Mouse (Mus musculus) forebrain, postnatal 0 days (tissue): ENCODE data around the gene Tnip3. TPM values are rescaled to one million over a fixed set of nuclear protein-coding genes. Genes with fewer than 3 reads are reported as not detected.

ENCODE experiments used
- ATAC-seq: fragments of 200-750 bp; cut with Nextera tagmentation; 2 replicates; pipeline ENCODE4 v1.8.0; 2017; ENCODE audit warnings: mild to moderate bottlenecking, moderate library complexity
- DNase-seq: peaks from one replicate; pipeline ENCODE4 v3.0.0-alpha.2; 2015
- H3K27ac ChIP-seq: fragments of 300-500 bp; sonication (generic); 2 replicates; pipeline ENCODE4 v1.5.1; 2014; ENCODE audit warnings: low read depth, mild to moderate bottlenecking, antibody characterized with exemption, low read length, moderate library complexity, mixed read lengths
- H3K27me3 ChIP-seq: fragments of 300-500 bp; sonication (generic); 2 replicates; pipeline ENCODE4 v1.6.1; 2014; ENCODE audit warnings: mild to moderate bottlenecking, low read length, mixed read lengths; ENCODE audit not compliant: insufficient read depth
- H3K36me3 ChIP-seq: fragments of 300-500 bp; sonication (generic); 2 replicates; pipeline ENCODE4 v1.6.1; 2014; ENCODE audit warnings: mild to moderate bottlenecking, moderate library complexity; ENCODE audit not compliant: insufficient read depth
- H3K4me1 ChIP-seq: fragments of 300-500 bp; sonication (generic); 2 replicates; pipeline ENCODE4 v1.6.1; 2014; ENCODE audit warnings: antibody characterized with exemption; ENCODE audit not compliant: insufficient read depth
- H3K4me2 ChIP-seq: fragments of 300-500 bp; sonication (generic); 2 replicates; pipeline ENCODE4 v1.6.1; 2014; ENCODE audit warnings: low read depth, mild to moderate bottlenecking, moderate library complexity
- H3K4me3 ChIP-seq: fragments of 300-500 bp; sonication (generic); 2 replicates; pipeline ENCODE4 v1.5.1; 2014; ENCODE audit warnings: low read depth, low read length, mixed read lengths
- H3K9ac ChIP-seq: fragments of 300-500 bp; sonication (generic); 2 replicates; pipeline ENCODE4 v1.6.1; 2014; ENCODE audit warnings: mild to moderate bottlenecking
- H3K9me3 ChIP-seq: fragments of 300-500 bp; sonication (generic); 2 replicates; pipeline ENCODE4 v1.6.1; 2016; ENCODE audit warnings: low read length
- CTCF ChIP-seq: sonication (generic); IDR thresholded peaks from 2 replicates; pipeline ENCODE4 v1.5.1; 2016; ENCODE audit warnings: antibody characterized with exemption, control low read depth, low read depth
- WGBS: fragments of 180-500 bp; shearing (Covaris S2); extraction: QIAGEN DNeasy Blood & Tissue Kit; methylation state at CpG from one replicate; pipeline ENCODE4 v1.1.7; 2014; 5-methylcytosine and 5-hydroxymethylcytosine counted together
- polyA plus RNA-seq: library from polyadenylated mRNA; unstranded; fragments of >200 nt; fragmentation: Nextera tagmentation; extraction: Ambion mirVana; gene quantifications from 2 replicates; pipeline ENCODE4 v1.2.1, GENCODE M21; 2015
- total RNA-seq: library from RNA; depleted of rRNA; stranded (reverse); fragments of >200 nt; gene quantifications from 2 replicates; pipeline ENCODE4 v1.2.3, GENCODE M21; 2014

Gene Tnip3
- total and polyA plus RNA-seq, 2 experiments from 2014 or later, result 0.07 TPM; not detected in 1

DNA sequence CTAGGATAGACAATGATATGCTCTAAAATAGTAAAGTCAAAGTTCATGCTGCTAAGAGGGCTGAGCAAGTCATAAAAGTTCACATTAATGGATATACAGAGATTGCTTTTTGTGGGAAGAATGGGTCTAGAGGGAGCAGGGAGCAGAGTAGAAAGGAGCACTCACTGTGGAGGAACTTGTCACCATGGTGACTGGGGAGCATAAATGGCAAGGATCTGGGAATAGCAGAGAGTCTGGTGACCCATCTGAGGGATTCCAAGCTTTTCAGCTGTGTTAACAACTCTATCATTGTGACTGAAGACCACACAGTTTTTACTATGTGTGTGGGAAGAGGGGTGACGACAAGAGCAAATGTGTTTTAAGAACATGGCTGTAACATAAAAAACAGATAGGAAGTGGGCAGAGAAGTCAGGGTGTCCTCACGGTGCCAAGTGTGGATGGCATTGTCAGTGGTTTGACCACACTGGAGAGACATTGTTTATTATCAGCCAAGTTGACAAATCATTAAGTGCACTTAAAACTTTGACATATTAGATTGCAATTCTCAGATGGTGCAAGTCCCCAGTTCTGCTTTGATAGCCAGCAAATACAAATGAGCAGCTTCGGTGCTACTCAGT, 6.2 kb downstream of the Tnip3 start:
- peak; percentile 77 for ATAC-seq
- no peak for DNase-seq
- no peaks in the 10 kb centered on the region for H3K36me3 ChIP-seq
- H3K9me3 ChIP-seq, result no peaks in the 10 kb centered on the region
- no peak overlapping the region for H3K4me3 ChIP-seq
- WGBS, result 64% methylated on average over 3 of the region's 3 CpGs
- no peaks in the 10 kb centered on the region for H3K27me3 ChIP-seq
- H3K4me1 ChIP-seq, result no peaks in the 10 kb centered on the region
- H3K9ac ChIP-seq, result no peak overlapping the region
- H3K27ac ChIP-seq, result no peak overlapping the region
- no peak for TF ChIP-seq CTCF
- no peak overlapping the region for H3K4me2 ChIP-seq

DNA sequence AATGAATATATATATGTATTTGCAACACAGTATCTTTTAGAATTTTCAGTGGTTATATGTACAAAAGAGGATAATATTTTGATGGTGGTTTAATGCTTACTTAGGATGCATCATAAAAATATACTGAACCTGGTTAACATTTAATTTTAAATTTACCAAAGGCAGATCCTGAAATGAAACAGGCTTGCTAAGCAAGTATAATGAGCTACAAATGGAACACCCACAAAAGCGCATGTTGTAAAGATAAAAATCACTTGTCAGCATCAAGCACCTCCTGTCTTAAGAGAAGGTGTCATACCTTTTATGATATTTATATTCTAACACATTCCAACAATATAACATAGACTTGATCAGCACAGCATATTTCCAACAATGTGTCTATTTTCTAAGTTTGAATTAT, 8.6 kb downstream of the Tnip3 start:
- H3K27me3 ChIP-seq, result no peaks in the 10 kb centered on the region
- no peaks in the 10 kb centered on the region for H3K4me1 ChIP-seq
- H3K4me3 ChIP-seq, result no peak overlapping the region
- TF ChIP-seq CTCF, result no peak
- 85% methylated on average over 1 of the region's 1 CpGs for WGBS
- DNase-seq, result no peak
- no peaks in the 10 kb centered on the region for H3K36me3 ChIP-seq
- no peak overlapping the region for H3K27ac ChIP-seq
- no peaks in the 10 kb centered on the region for H3K9me3 ChIP-seq
- no peak for ATAC-seq
- H3K9ac ChIP-seq, result no peak overlapping the region
- H3K4me2 ChIP-seq, result no peak overlapping the region

DNA sequence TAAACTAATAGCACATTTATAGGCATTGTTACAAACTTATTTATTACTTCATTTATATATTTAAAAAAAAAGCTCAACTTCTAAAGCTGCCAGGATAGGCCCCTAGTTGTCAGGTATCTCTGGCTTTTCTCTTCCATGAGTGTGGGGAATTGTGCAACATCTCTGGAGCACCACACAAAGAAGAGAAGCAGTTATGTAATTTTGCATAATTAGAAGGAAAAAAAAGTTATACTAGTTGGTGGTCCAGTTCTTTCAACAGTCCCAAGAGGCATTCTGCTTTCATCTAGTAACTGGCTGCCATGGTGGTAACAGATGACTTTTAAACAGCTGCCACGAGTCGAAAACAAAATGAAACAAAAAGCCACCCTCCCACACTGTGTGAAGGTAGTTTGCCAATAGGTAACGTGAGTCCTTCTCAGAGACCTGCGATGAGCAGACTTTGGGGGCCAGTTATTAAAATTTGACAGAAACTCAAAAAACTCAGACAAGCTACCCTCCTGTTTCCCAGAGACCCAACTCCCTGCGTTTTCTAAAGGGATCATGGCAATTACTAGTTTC, 12.3 kb downstream of the Tnip3 start:
- Histone ChIP-seq H3K9me3 (no peaks in the 10 kb centered on the region), H3K27ac (no peak overlapping the region), H3K4me1 (no peaks in the 10 kb centered on the region), H3K4me2 (no peak overlapping the region), H3K4me3 (no peak overlapping the region), H3K9ac (no peak overlapping the region), H3K36me3 (no peaks in the 10 kb centered on the region), H3K27me3 (no peaks in the 10 kb centered on the region)
- WGBS, result 74% methylated on average over 5 of the region's 5 CpGs
- ATAC-seq (no peak), DNase-seq (no peak)
- TF ChIP-seq CTCF, result no peak

DNA sequence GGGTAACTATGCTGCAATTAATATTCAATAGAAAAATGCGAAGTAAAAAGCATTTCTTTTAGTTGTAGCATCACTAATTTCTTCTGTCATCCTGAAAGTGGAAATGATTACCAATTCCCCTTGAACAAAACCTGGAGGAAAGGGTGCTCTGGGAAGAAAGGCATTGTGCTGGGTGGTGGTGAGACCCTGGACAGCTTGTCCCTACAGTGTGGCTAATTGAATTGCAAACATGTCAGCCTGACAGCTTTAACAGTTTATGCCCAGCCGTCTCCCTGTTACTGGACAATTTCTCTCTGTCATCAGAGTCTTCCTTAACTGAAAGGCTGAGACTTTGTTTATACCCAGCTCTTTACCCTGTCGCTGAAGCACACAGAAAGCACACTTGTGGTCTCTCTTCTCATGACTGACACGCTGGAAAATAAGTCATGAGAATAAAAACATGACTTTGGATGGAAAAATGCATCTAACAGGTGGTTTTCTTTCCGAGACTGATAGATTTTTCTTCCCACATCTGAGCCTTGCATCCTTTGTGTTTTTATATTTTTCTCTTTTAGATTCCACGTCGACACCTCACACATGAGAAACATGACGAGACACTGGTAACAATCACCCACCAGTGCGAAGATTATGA, 13.0 kb downstream of the Tnip3 start:
- ATAC-seq (peak; percentile 36; the same call in 1 of the 2 replicates), DNase-seq (no peak)
- H3K4me2 ChIP-seq, result no peak overlapping the region
- no peaks in the 10 kb centered on the region for H3K4me1 ChIP-seq
- TF ChIP-seq CTCF, result no peak
- H3K4me3 ChIP-seq, result no peak overlapping the region
- H3K9ac ChIP-seq, result no peak overlapping the region
- no peaks in the 10 kb centered on the region for H3K9me3 ChIP-seq
- H3K27me3 ChIP-seq, result no peaks in the 10 kb centered on the region
- H3K27ac ChIP-seq, result no peak overlapping the region
- no peaks in the 10 kb centered on the region for H3K36me3 ChIP-seq
- 54% methylated on average over 9 of the region's 9 CpGs for WGBS

DNA sequence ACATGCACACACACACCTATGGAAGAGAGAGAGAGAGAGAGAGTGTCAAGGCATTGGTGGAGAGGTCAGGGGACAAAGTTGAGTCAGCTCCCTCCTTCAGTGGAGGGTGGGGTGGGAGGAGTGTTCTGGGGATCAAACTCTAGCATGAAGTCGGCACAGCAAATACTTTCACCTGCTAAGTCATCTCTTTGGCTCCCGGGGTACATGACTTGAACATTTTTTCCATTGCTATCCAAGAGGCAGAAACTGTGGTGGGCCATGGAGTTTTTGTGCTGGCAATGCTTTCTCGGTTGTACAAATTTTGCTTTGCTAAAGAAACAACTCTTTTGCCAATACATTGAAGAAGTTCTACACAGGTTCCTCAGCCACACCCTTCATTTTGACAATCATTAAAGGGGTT, 13.8 kb downstream of the Tnip3 start:
- Histone ChIP-seq H3K4me2 (no peak overlapping the region), H3K27me3 (no peaks in the 10 kb centered on the region), H3K4me3 (no peak overlapping the region), H3K4me1 (no peaks in the 10 kb centered on the region), H3K9me3 (no peaks in the 10 kb centered on the region), H3K27ac (no peak overlapping the region), H3K36me3 (no peaks in the 10 kb centered on the region), H3K9ac (no peak overlapping the region)
- ATAC-seq (no peak), DNase-seq (no peak)
- 91% methylated on average over 3 of the region's 3 CpGs for WGBS
- TF ChIP-seq CTCF, result no peak

DNA sequence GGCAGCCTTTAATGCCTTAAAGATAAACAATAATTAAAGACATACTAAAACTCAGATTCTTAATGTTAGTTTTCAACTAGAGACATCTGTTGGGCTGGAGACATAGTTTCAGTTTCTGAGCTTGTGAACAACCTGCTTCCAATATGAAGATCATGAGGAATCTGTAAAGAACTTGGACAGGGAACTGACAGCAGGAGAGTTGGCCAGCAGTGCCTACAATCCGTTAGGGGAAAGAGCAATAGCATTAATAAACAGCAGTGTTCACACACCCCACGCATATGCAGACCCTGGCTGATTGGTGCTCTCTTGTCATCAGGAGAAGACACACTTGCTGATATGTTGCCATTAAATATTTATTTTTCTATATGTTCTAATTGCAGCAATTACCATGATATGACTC, 15.0 kb downstream of the Tnip3 start:
- no peak for TF ChIP-seq CTCF
- no peak for DNase-seq
- no peak for ATAC-seq
- Histone ChIP-seq H3K4me3 (no peak overlapping the region), H3K9me3 (no peaks in the 10 kb centered on the region), H3K4me1 (no peaks in the 10 kb centered on the region), H3K9ac (no peak overlapping the region), H3K27me3 (no peaks in the 10 kb centered on the region), H3K27ac (no peak overlapping the region), H3K36me3 (no peaks in the 10 kb centered on the region), H3K4me2 (no peak overlapping the region)
- WGBS, result 52% methylated on average over 2 of the region's 2 CpGs

DNA sequence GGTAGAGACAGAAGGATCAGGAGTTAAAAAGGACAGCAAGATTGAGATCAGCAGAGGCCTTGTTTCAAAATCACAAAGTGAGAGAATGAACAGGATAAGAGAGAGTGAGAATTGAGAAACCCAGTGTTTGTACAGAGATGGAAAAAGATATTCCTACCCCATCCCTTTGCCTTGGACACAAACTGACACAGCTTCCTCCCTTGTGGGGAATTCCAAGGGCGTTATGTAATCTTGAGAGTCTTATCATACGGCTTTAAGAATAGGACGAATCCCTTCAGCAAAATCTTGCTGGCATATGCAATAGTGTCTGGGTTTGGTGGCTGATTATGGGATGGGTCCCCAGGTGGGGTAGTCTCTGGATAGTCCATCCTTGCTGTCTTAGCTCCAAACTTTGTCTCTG, 16.0 kb downstream of the Tnip3 start:
- DNase-seq (no peak), ATAC-seq (no peak)
- TF ChIP-seq CTCF, result no peak
- Histone ChIP-seq H3K27me3 (no peaks in the 10 kb centered on the region), H3K4me2 (no peak overlapping the region), H3K36me3 (no peaks in the 10 kb centered on the region), H3K4me3 (no peak overlapping the region), H3K4me1 (no peaks in the 10 kb centered on the region), H3K9me3 (no peaks in the 10 kb centered on the region), H3K27ac (no peak overlapping the region), H3K9ac (no peak overlapping the region)
- WGBS, result 91% methylated on average over 3 of the region's 3 CpGs
